Mouse (Mus musculus) hindbrain, embryonic 11.5 days (tissue): ENCODE results near the gene Olfr790. TPM values are rescaled to one million over a fixed set of nuclear protein-coding genes. Genes with fewer than 3 reads are reported as not detected.

Source experiments
- ATAC-seq: fragments of 200-750 bp; cut with Nextera tagmentation; 2 replicates; pipeline ENCODE4 v1.8.0; 2017; ENCODE audit warnings: mild to moderate bottlenecking, moderate TSS enrichment, moderate library complexity; ENCODE audit not compliant: low FRiP score
- DNase-seq: peaks from one replicate; pipeline ENCODE4 v3.0.0-alpha.2; 2015; ENCODE audit warnings: low spot score
- H3K27ac ChIP-seq: fragments of 300-500 bp; sonication (generic); 2 replicates; pipeline ENCODE4 v1.5.1; 2014; ENCODE audit warnings: mild to moderate bottlenecking, low read depth, low read length
- H3K27me3 ChIP-seq: fragments of 300-500 bp; sonication (generic); 2 replicates; pipeline ENCODE4 v1.6.1; 2014; ENCODE audit warnings: mild to moderate bottlenecking, low read length, moderate library complexity, mixed read lengths; ENCODE audit not compliant: control insufficient read depth, insufficient read depth
- H3K36me3 ChIP-seq: fragments of 300-500 bp; sonication (generic); 2 replicates; pipeline ENCODE4 v1.6.1; 2014; ENCODE audit warnings: mild to moderate bottlenecking, low read length, moderate library complexity, mixed read lengths; ENCODE audit not compliant: control insufficient read depth, insufficient read depth
- H3K4me1 ChIP-seq: fragments of 300-500 bp; sonication (generic); replicated peaks from 2 replicates; pipeline ENCODE4 v1.6.1; 2014; ENCODE audit warnings: low read length, mixed read lengths; ENCODE audit not compliant: control insufficient read depth, insufficient read depth
- H3K4me2 ChIP-seq: fragments of 300-500 bp; sonication (generic); replicated peaks from 2 replicates; pipeline ENCODE4 v1.6.1; 2014; ENCODE audit warnings: mild to moderate bottlenecking, low read depth, low read length
- H3K4me3 ChIP-seq: fragments of 300-500 bp; sonication (generic); 2 replicates; pipeline ENCODE4 v1.5.1; 2014; ENCODE audit warnings: low read depth, low read length
- H3K9ac ChIP-seq: fragments of 300-500 bp; sonication (generic); 2 replicates; pipeline ENCODE4 v1.6.1; 2014; ENCODE audit warnings: low read depth, low read length
- H3K9me3 ChIP-seq: fragments of 300-500 bp; sonication (generic); 2 replicates; pipeline ENCODE4 v1.6.1; 2016; ENCODE audit warnings: low read length; ENCODE audit not compliant: control insufficient read depth
- WGBS: fragments of 180-500 bp; shearing (Covaris S2); extraction: QIAGEN DNeasy Blood & Tissue Kit; methylation state at CpG from one replicate; pipeline ENCODE4 v1.1.7; 2014; 5-methylcytosine and 5-hydroxymethylcytosine counted together
- polyA plus RNA-seq: library from polyadenylated mRNA; unstranded; fragments of >200 nt; fragmentation: Nextera tagmentation; extraction: Ambion mirVana; gene quantifications from 2 replicates; pipeline ENCODE4 v1.2.1, GENCODE M21; 2014

The Olfr790 gene
- polyA plus RNA-seq, result not detected in 2 replicates

GRCm38 (mm10) chr10:129498192-129498591 is at the start of gene Olfr790:
Olfr790 (plus strand) TSS chr10:129498492.
- H3K4me1 ChIP-seq, result no peaks in the 10 kb centered on the region
- no peaks in the 10 kb centered on the region for H3K36me3 ChIP-seq
- H3K27ac ChIP-seq, result no peak within 1 kb of the TSS
- H3K27me3 ChIP-seq, result no peaks in the 10 kb centered on the region
- H3K9ac ChIP-seq, result no peak within 1 kb of the TSS
- no peak for ATAC-seq
- no peak within 1 kb of the TSS for H3K4me2 ChIP-seq
- H3K9me3 ChIP-seq, result no peaks in the 10 kb centered on the region
- H3K4me3 ChIP-seq, result no peak within 1 kb of the TSS
- no peak for DNase-seq

DNA sequence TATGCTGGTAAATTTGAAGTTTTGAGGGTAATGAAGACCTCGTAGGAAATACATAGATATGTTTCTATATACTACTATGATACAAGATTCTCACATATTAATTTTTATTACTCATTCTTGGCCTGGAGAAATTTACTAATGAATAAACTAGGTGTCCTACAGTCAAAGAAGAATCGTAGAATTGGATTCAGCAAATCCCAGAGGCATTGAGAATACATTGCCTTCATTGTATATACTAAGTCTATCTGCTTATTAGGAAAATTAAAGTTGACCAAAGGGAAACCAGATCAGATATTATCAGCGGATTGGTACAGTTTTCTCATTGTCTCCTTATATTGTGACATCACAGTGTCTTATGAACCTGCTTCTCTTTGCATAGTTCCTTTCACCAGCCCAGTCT is 36.7 kb upstream of the Olfr790 start, which contains the start of gene Olfr787:
TSS of gene Olfr787 (plus strand) at position 301 of the 400 bp plus-strand sequence.
- Histone ChIP-seq H3K27me3 (no peaks in the 10 kb centered on the region), H3K4me3 (no peak within 1 kb of the TSS), H3K9me3 (no peaks in the 10 kb centered on the region), H3K9ac (no peak within 1 kb of the TSS), H3K4me2 (no peak within 1 kb of the TSS), H3K36me3 (no peaks in the 10 kb centered on the region), H3K27ac (no peak within 1 kb of the TSS), H3K4me1 (no peaks in the 10 kb centered on the region)
- WGBS, result 82% methylated on average over 3 of the region's 3 CpGs
- ATAC-seq (no peak), DNase-seq (no peak)

DNA sequence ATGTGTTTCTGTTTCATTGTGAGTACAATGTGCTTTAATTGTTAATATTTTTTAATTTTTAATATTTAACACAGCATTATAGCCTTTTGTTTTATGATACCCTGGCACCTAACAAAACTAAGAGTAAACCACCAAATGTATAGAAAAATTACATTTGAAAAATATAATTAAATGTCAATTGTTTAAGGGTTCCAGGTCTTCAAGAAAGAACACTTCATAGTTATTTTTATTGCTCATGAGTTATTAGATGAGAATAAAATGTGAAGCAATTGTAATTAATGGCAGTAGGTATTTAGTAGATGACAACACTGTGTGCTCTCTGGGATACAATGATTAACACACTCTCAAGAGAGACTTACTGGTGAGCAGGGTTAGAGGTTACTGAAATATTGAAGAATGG is 27.6 kb upstream of the Olfr790 start, which contains the start of gene Olfr788:
TSS of gene Olfr788 (plus strand) at position 301 of the 400 bp plus-strand sequence.
- no peak for ATAC-seq
- Histone ChIP-seq H3K9me3 (no peaks in the 10 kb centered on the region), H3K4me2 (no peak within 1 kb of the TSS), H3K9ac (no peak within 1 kb of the TSS), H3K27ac (no peak within 1 kb of the TSS), H3K4me3 (no peak within 1 kb of the TSS), H3K27me3 (no peaks in the 10 kb centered on the region), H3K4me1 (no peaks in the 10 kb centered on the region), H3K36me3 (no peaks in the 10 kb centered on the region)
- DNase-seq, result no peak

DNA sequence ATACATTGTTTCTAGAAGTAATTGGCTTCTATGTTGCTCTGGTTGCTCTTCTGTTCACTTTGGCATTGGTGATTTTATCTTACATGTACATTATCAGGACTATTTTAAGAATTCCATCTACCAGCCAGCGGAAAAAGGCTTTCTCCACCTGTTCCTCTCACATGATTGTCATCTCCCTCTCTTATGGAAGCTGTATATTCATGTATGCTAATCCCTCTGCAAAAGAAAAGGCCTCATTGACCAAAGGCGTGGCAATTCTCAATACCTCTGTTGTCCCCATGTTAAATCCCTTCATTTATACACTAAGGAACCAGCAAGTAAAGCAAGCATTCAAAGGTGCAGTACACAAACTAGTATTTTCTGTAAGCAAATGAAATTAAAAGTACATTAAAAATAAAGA is 25.0 kb upstream of the Olfr790 start:
- H3K27ac ChIP-seq, result no peak overlapping the region
- no peaks in the 10 kb centered on the region for H3K4me1 ChIP-seq
- 66% methylated on average over 2 of the region's 2 CpGs for WGBS
- H3K4me2 ChIP-seq, result no peak overlapping the region
- no peak overlapping the region for H3K9ac ChIP-seq
- no peaks in the 10 kb centered on the region for H3K27me3 ChIP-seq
- H3K9me3 ChIP-seq, result no peaks in the 10 kb centered on the region
- H3K36me3 ChIP-seq, result no peaks in the 10 kb centered on the region
- ATAC-seq, result no peak
- DNase-seq, result no peak
- no peak overlapping the region for H3K4me3 ChIP-seq

DNA sequence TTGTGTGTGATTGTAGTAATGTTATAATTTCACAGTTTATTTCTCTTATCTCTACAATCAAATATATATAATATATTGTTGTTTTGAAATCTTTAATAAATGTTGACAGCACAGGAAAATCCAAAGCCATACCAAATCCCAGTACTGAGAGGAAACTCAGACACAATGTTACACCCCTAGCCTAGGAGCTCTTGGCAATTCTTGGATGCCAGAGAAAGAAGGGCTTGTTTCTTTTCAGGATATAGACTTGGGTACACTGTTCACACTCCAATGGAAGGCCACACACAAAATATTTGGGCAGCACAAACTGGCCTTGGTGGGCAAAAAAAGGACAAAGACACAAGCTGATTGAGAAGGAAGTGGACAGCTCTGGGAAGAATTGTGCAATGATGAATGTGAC is 24.6 kb upstream of the Olfr790 start:
- Histone ChIP-seq H3K36me3 (no peaks in the 10 kb centered on the region), H3K4me1 (no peaks in the 10 kb centered on the region), H3K9me3 (no peaks in the 10 kb centered on the region), H3K9ac (no peak overlapping the region), H3K4me3 (no peak overlapping the region), H3K27ac (no peak overlapping the region), H3K4me2 (no peak overlapping the region), H3K27me3 (no peaks in the 10 kb centered on the region)
- ATAC-seq (no peak), DNase-seq (no peak)

DNA sequence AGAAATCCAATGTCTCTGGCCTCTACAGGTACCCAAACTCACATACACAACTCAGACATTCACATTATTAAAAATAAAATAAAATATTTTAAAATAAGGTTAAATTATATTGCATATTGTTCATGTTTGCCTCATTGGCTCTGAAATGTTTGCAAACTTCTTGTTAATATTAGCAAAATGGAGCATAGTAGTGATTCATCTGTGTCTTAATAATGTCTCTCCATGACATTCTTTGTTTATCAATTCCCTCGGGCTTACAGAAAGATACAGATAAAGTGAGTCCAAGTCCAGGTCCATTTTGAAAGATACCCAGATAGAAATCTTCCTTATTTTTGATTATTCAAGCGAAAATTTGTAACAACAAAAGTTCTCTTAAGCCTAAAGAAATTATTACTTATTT is 13.8 kb upstream of the Olfr790 start, which contains the start of gene Olfr789:
TSS of gene Olfr789 (plus strand) at position 301 of the 400 bp plus-strand sequence.
- Histone ChIP-seq H3K4me2 (no peak within 1 kb of the TSS), H3K36me3 (no peaks in the 10 kb centered on the region), H3K27ac (no peak within 1 kb of the TSS), H3K9ac (no peak within 1 kb of the TSS), H3K27me3 (no peaks in the 10 kb centered on the region), H3K4me1 (no peaks in the 10 kb centered on the region), H3K4me3 (no peak within 1 kb of the TSS), H3K9me3 (no peaks in the 10 kb centered on the region)
- no peak for DNase-seq
- WGBS, result 73% methylated on average over 2 of the region's 2 CpGs
- no peak for ATAC-seq

DNA sequence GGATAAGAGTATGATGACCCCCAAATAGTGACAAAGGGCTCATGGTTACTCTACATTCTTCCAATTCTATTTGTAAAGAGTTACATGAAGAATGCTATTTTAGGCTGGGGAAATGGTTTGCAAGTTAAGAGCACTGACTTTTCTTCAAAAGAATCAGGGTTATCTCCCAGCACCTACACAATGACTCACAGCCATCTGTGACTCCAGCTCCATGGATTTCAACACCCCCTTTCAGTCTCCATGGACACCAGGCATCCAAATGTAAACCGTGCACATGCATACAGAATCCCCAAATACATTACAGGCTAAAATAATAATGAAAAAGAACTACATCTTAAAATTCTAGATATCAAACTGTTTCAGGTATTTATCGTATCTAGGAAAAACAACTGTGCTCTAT is 8.2 kb upstream of the Olfr790 start:
- WGBS, result 75% methylated on average over 2 of the region's 2 CpGs
- ATAC-seq, result no peak

GRCm38 (mm10) chr10:129521492-129521891 is 23.2 kb downstream of the Olfr790 start, which contains the start of gene Olfr791:
Olfr791 (plus strand) TSS chr10:129521792.
- Histone ChIP-seq H3K4me3 (no peak within 1 kb of the TSS), H3K9me3 (no peaks in the 10 kb centered on the region), H3K4me2 (no peak within 1 kb of the TSS), H3K9ac (no peak within 1 kb of the TSS), H3K27ac (no peak within 1 kb of the TSS), H3K36me3 (no peaks in the 10 kb centered on the region), H3K27me3 (no peaks in the 10 kb centered on the region), H3K4me1 (no peaks in the 10 kb centered on the region)
- WGBS, result 79% methylated on average over 3 of the region's 3 CpGs
- DNase-seq (no peak), ATAC-seq (no peak)

More for the DNA sequence above, 8.2 kb upstream of the Olfr790 start:
- no peak overlapping the region for H3K4me2 ChIP-seq
- H3K9ac ChIP-seq, result no peak overlapping the region
- H3K27ac ChIP-seq, result no peak overlapping the region
- no peaks in the 10 kb centered on the region for H3K27me3 ChIP-seq
- no peaks in the 10 kb centered on the region for H3K36me3 ChIP-seq
- H3K4me3 ChIP-seq, result no peak overlapping the region
- no peak for DNase-seq
- no peaks in the 10 kb centered on the region for H3K4me1 ChIP-seq
- H3K9me3 ChIP-seq, result no peaks in the 10 kb centered on the region

GRCm38 (mm10) chr10:129538862-129539261 is 40.6 kb downstream of the Olfr790 start, which contains the start of gene Olfr792:
Olfr792 (plus strand) TSS chr10:129539162.
- H3K27me3 ChIP-seq, result no peaks in the 10 kb centered on the region
- H3K4me2 ChIP-seq, result no peak within 1 kb of the TSS
- no peaks in the 10 kb centered on the region for H3K36me3 ChIP-seq
- H3K4me1 ChIP-seq, result no peaks in the 10 kb centered on the region
- no peak within 1 kb of the TSS for H3K9ac ChIP-seq
- ATAC-seq (no peak), DNase-seq (no peak)
- H3K4me3 ChIP-seq, result no peak within 1 kb of the TSS
- 85% methylated on average over 1 of the region's 1 CpGs for WGBS
- H3K27ac ChIP-seq, result no peak within 1 kb of the TSS
- H3K9me3 ChIP-seq, result no peaks in the 10 kb centered on the region
